24 mouse cellular contexts compared by ENCODE assay signal in genomic region chr9:54646252-54646651, GRCm38 (mm10). TPM values are rescaled to one million over a fixed set of nuclear protein-coding genes. Genes with fewer than 3 reads are reported as not detected.
DNase-seq lines count a peak whose midpoint lies in the region; ATAC-seq and TF ChIP-seq lines count a peak whose summit lies in the region.
"Had no signal": no experiment of that assay in that cellular context is flagged by ENCODE, and none has a peak within 500 bp of the region (broad histone marks: within the 10 kb centered on the region; RNA-seq: fewer than 3 reads in every experiment).

No protein-coding gene starts in this region.

- no peaks in the 10 kb centered on the region for H3K4me1 ChIP-seq in liver, postnatal 0 days (ENCODE audit: insufficient read depth)
- H3K4me1 ChIP-seq in liver, embryonic 11.5 days (replicated peaks; ENCODE audit: control insufficient read depth, insufficient read depth, low read length): no peaks in the 10 kb centered on the region
- no peaks in the 10 kb centered on the region for H3K4me1 ChIP-seq in stomach, postnatal 0 days (replicated peaks; ENCODE audit: control insufficient read depth, insufficient read depth)
- no peaks in the 10 kb centered on the region for H3K4me1 ChIP-seq in hindbrain, postnatal 0 days (ENCODE audit: insufficient read depth, low read length)
- H3K4me1 ChIP-seq: embryonic facial prominence, embryonic 12.5 days; hindbrain, embryonic 12.5 days; hindbrain, embryonic 15.5 days; intestine, embryonic 15.5 days had no signal

- H3K4me2 ChIP-seq in liver, postnatal 0 days (ENCODE audit: low read depth, low read length): no peak overlapping the region
- H3K4me2 ChIP-seq in liver, embryonic 11.5 days: no peak overlapping the region
- no peak overlapping the region for H3K4me2 ChIP-seq in stomach, postnatal 0 days (replicated peaks; ENCODE audit: low read depth)
- no peak overlapping the region for H3K4me2 ChIP-seq in hindbrain, postnatal 0 days (ENCODE audit: low read depth, low read length)
- H3K4me2 ChIP-seq: embryonic facial prominence, embryonic 12.5 days; embryonic facial prominence, embryonic 15.5 days; heart, embryonic 11.5 days; hindbrain, embryonic 12.5 days; hindbrain, embryonic 15.5 days; intestine, embryonic 15.5 days had no signal

- TF ChIP-seq EP300 in liver, postnatal 0 days (IDR thresholded peaks at IDR 0.05; ENCODE audit: low read depth): no peak
- no peak for TF ChIP-seq EP300 in stomach, postnatal 0 days (optimal IDR thresholded peaks at IDR 0.05)

- intact Hi-C loops in left cerebral cortex, postnatal 14 days (cut with DNase I): no loop called here

- ATAC-seq in liver, postnatal 0 days: no peak
- ATAC-seq in liver, embryonic 11.5 days (replicated peaks; ENCODE audit: low FRiP score): no peak
- no peak for ATAC-seq in stomach, postnatal 0 days (ENCODE audit: low FRiP score, low TSS enrichment)
- no peak for ATAC-seq in hindbrain, postnatal 0 days
- ATAC-seq: activated CD4-positive, CD25-positive, alpha-beta regulatory T cell, adult 4 months; forebrain, embryonic 14.5 days; forebrain, postnatal 0 days; intestine, embryonic 15.5 days had no signal

- no peaks in the 10 kb centered on the region for H3K27me3 ChIP-seq in liver, postnatal 0 days (ENCODE audit: insufficient read depth, low read length)
- no peaks in the 10 kb centered on the region for H3K27me3 ChIP-seq in liver, embryonic 11.5 days (replicated peaks; ENCODE audit: control insufficient read depth, insufficient read depth, low read length)
- no peaks in the 10 kb centered on the region for H3K27me3 ChIP-seq in stomach, postnatal 0 days (ENCODE audit: control insufficient read depth, insufficient read depth, low read length)
- no peaks in the 10 kb centered on the region for H3K27me3 ChIP-seq in hindbrain, postnatal 0 days (ENCODE audit: insufficient read depth, low read length)
- H3K27me3 ChIP-seq: embryonic facial prominence, embryonic 12.5 days; embryonic facial prominence, embryonic 15.5 days; hindbrain, embryonic 12.5 days; hindbrain, embryonic 15.5 days; intestine, embryonic 15.5 days had no signal

- H3K27ac ChIP-seq in liver, postnatal 0 days (ENCODE audit: low read depth): no peak overlapping the region
- H3K27ac ChIP-seq in liver, embryonic 11.5 days (ENCODE audit: low read depth, low read length): no peak overlapping the region
- H3K27ac ChIP-seq in stomach, postnatal 0 days (replicated peaks): peak overlapping the region; percentile 31
- no peak overlapping the region for H3K27ac ChIP-seq in hindbrain, postnatal 0 days
- H3K27ac ChIP-seq: embryonic facial prominence, embryonic 12.5 days; embryonic facial prominence, embryonic 15.5 days; gastrocnemius, adult 2 months; hindbrain, embryonic 12.5 days; hindbrain, embryonic 15.5 days; intestine, embryonic 15.5 days had no signal

- H3K9ac ChIP-seq in liver, postnatal 0 days (replicated peaks): no peak overlapping the region
- H3K9ac ChIP-seq in liver, embryonic 11.5 days (ENCODE audit: low read depth, low read length): no peak overlapping the region
- H3K9ac ChIP-seq in stomach, postnatal 0 days (ENCODE audit: low read length): no peak overlapping the region
- no peak overlapping the region for H3K9ac ChIP-seq in hindbrain, postnatal 0 days (replicated peaks; ENCODE audit: low read length)
- H3K9ac ChIP-seq: embryonic facial prominence, embryonic 12.5 days; embryonic facial prominence, embryonic 15.5 days; forebrain, postnatal 0 days; hindbrain, embryonic 12.5 days; hindbrain, embryonic 15.5 days; intestine, embryonic 15.5 days had no signal

- H3K36me3 ChIP-seq in liver, postnatal 0 days (replicated peaks; ENCODE audit: insufficient read depth, low read length): no peaks in the 10 kb centered on the region
- no peaks in the 10 kb centered on the region for H3K36me3 ChIP-seq in liver, embryonic 11.5 days (ENCODE audit: control insufficient read depth, insufficient read depth, low read length)
- H3K36me3 ChIP-seq in stomach, postnatal 0 days (ENCODE audit: control insufficient read depth, insufficient read depth, low read length): no peaks in the 10 kb centered on the region
- no peaks in the 10 kb centered on the region for H3K36me3 ChIP-seq in hindbrain, postnatal 0 days (ENCODE audit: insufficient read depth, low read length)
- H3K36me3 ChIP-seq: embryonic facial prominence, embryonic 12.5 days; embryonic facial prominence, embryonic 15.5 days; hindbrain, embryonic 12.5 days; hindbrain, embryonic 15.5 days; intestine, embryonic 15.5 days had no signal

- WGBS in liver, postnatal 0 days (ENCODE audit: insufficient replicate concordance): 62% methylated on average over 9 of the region's 9 CpGs
- 67% methylated on average over 9 of the region's 9 CpGs for WGBS in liver, embryonic 11.5 days
- WGBS in stomach, postnatal 0 days: 67% methylated on average over 9 of the region's 9 CpGs
- WGBS in hindbrain, postnatal 0 days: 81% methylated on average over 9 of the region's 9 CpGs

- DNase-seq in liver, postnatal 0 days: peak; percentile 25
- DNase-seq in liver, embryonic 11.5 days (ENCODE audit: low spot score): no peak
- DNase-seq in 416B (ENCODE audit: low read depth): peak; percentile 54
- DNase-seq in MN1 (ENCODE audit: low spot score): peak; percentile 15
- no peak for DNase-seq in stomach, postnatal 0 days (ENCODE audit: low spot score)
- DNase-seq in hindbrain, postnatal 0 days (ENCODE audit: low spot score): no peak
- no peak for DNase-seq in left cerebral cortex, postnatal 14 days (ENCODE audit: low spot score in 2 of 2)
- DNase-seq in adrenal gland, postnatal 14 days: no peak
- DNase-seq: adrenal gland, adult 8-10 months; cerebellum, adult 18-20 months; cerebellum, adult 9-10 months; cerebellum, postnatal 14 days; forebrain, postnatal 0 days; gastrocnemius, adult 2 months; gastrocnemius, postnatal 25 days had no signal

- H3K4me3 ChIP-seq in liver, postnatal 0 days (ENCODE audit: low read depth, low read length): no peak overlapping the region
- no peak overlapping the region for H3K4me3 ChIP-seq in liver, embryonic 11.5 days (ENCODE audit: low read depth, low read length)
- no peak overlapping the region for H3K4me3 ChIP-seq in stomach, postnatal 0 days (ENCODE audit: low read depth, low read length)
- H3K4me3 ChIP-seq in hindbrain, postnatal 0 days (ENCODE audit: low read length): no peak overlapping the region
- H3K4me3 ChIP-seq: embryonic facial prominence, embryonic 12.5 days; embryonic facial prominence, embryonic 15.5 days; gastrocnemius, adult 2 months; hindbrain, embryonic 12.5 days; hindbrain, embryonic 15.5 days; intestine, embryonic 15.5 days had no signal

- H3K9me3 ChIP-seq in liver, postnatal 0 days (ENCODE audit: low read length): no peaks in the 10 kb centered on the region
- H3K9me3 ChIP-seq in liver, embryonic 11.5 days (ENCODE audit: control insufficient read depth, low read length): no peaks in the 10 kb centered on the region
- no peaks in the 10 kb centered on the region for H3K9me3 ChIP-seq in stomach, postnatal 0 days (ENCODE audit: control insufficient read depth, low read length)
- no peaks in the 10 kb centered on the region for H3K9me3 ChIP-seq in hindbrain, postnatal 0 days (ENCODE audit: low read length)
- H3K9me3 ChIP-seq: embryonic facial prominence, embryonic 12.5 days; embryonic facial prominence, embryonic 15.5 days; hindbrain, embryonic 12.5 days; hindbrain, embryonic 15.5 days; intestine, embryonic 15.5 days had no signal

- no peak for TF ChIP-seq CTCF in liver, postnatal 0 days (IDR thresholded peaks at IDR 0.05; ENCODE audit: low read depth)
- no peak for TF ChIP-seq CTCF in stomach, postnatal 0 days (IDR thresholded peaks at IDR 0.05; ENCODE audit: low read depth)
- TF ChIP-seq CTCF in hindbrain, postnatal 0 days (IDR thresholded peaks at IDR 0.05; ENCODE audit: low read depth): no peak

RNA-seq across cellular contexts. Expression of gene Acsbg1, which starts 15.4 kb away (rescaled TPM):
- polyA plus RNA-seq in liver, postnatal 0 days (2015; fragmentation: Nextera tagmentation; extraction: Ambion mirVana): 0.12 and 0.13 TPM in 2 replicates
- 0.11 and 0.18 TPM in 2 replicates for polyA plus RNA-seq in liver, embryonic 11.5 days (2014; fragmentation: Nextera tagmentation; extraction: Ambion mirVana)
- polyA plus RNA-seq in stomach, postnatal 0 days (2015; fragmentation: Nextera tagmentation; extraction: Ambion mirVana): 57.7 and 68.3 TPM in 2 replicates
- 101 and 106 TPM in 2 replicates for total RNA-seq in hindbrain, postnatal 0 days (2014; rRNA removed)
- 57.1 and 67.4 TPM in 2 replicates for polyA plus RNA-seq in hindbrain, postnatal 0 days (2015; fragmentation: Nextera tagmentation; extraction: Ambion mirVana)
- total RNA-seq in left cerebral cortex, postnatal 14 days (2021): 100 to 1,000 TPM; 125 to 132 TPM
- 68.3 and 86.2 TPM in 2 replicates for total RNA-seq in adrenal gland, postnatal 14 days (2021)
- total RNA-seq: hematopoietic stem cell, adult 5-6 weeks had no signal

RNA-seq across cellular contexts. Expression of gene Dnaja4, which starts 52.4 kb away (rescaled TPM):
- polyA plus RNA-seq in liver, postnatal 0 days (2015; fragmentation: Nextera tagmentation; extraction: Ambion mirVana): 6.0 and 6.8 TPM in 2 replicates
- 11.7 and 13.2 TPM in 2 replicates for polyA plus RNA-seq in liver, embryonic 11.5 days (2014; fragmentation: Nextera tagmentation; extraction: Ambion mirVana)
- 5.5 and 6.2 TPM in 2 replicates for polyA plus RNA-seq in stomach, postnatal 0 days (2015; fragmentation: Nextera tagmentation; extraction: Ambion mirVana)
- 5.5 and 11.3 TPM in 2 replicates for total RNA-seq in hindbrain, postnatal 0 days (2014; rRNA removed)
- polyA plus RNA-seq in hindbrain, postnatal 0 days (2015; fragmentation: Nextera tagmentation; extraction: Ambion mirVana): 6.2 and 6.7 TPM in 2 replicates
- total RNA-seq in left cerebral cortex, postnatal 14 days (2021): 10 to 100 TPM; 23.9 to 24.4 TPM
- total RNA-seq in adrenal gland, postnatal 14 days (2021): 15.7 and 18.2 TPM in 2 replicates

Comparison
In these comparisons a context has a peak if more than half of its experiments do, and no peak if none do; other contexts are left out.
1. DNase-seq: peak in liver, postnatal 0 days (single experiment), 416B (single experiment) and MN1 (single experiment); none in liver, embryonic 11.5 days (single experiment), stomach, postnatal 0 days (single experiment), hindbrain, postnatal 0 days (single experiment), left cerebral cortex, postnatal 14 days (0 of 2) and adrenal gland, postnatal 14 days (single experiment).
2. RNA of gene Acsbg1, which starts 15.4 kb away (polyA plus RNA-seq): 57.7 to 68.3 TPM in stomach, postnatal 0 days and 57.1 to 67.4 TPM in hindbrain, postnatal 0 days; 0.12 to 0.13 TPM in liver, postnatal 0 days and 0.11 to 0.18 TPM in liver, embryonic 11.5 days; every median in the first group is over 10 times any median in the second.